Mouse (Mus musculus): ENCODE data around the gene Vmn2r96.
"Not testable (repeated sequence)": the region's sequence is repeated elsewhere in the genome, so short reads cannot be mapped to it uniquely, and the experiment has no call there.

Gene Vmn2r96

GRCm38 (mm10) chr17:18572851-18573250 lies at the start of gene Vmn2r96:
Vmn2r96 (plus strand) TSS chr17:18573151.
- not testable (repeated sequence) for DNase-seq (ENCODE audit: low spot score)

DNA sequence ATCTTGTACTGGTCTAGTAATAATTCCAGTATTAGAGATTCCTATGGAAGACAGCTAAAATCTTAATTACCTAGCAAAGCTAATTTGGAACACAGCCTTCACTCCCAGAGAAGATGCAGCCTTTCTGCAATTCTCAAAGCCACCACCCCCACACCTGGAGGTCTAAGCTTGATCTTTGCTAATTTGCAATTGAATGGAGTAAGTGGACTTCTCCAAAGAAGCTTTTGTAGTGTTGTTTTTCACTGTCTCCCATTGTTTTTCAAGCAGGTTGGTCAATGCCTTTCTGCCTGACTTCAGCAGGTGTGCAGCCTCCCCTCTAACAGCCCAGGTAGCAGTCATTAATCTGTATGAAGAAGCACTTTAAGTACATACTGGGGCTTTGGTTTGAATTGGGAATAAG lies 49.6 kb upstream of the Vmn2r96 start:
- DNase-seq (ENCODE audit: low spot score), result no peak

GRCm38 (mm10) chr17:18523991-18524390 lies 49.0 kb upstream of the Vmn2r96 start:
- no peak for DNase-seq (ENCODE audit: low spot score)

DNA sequence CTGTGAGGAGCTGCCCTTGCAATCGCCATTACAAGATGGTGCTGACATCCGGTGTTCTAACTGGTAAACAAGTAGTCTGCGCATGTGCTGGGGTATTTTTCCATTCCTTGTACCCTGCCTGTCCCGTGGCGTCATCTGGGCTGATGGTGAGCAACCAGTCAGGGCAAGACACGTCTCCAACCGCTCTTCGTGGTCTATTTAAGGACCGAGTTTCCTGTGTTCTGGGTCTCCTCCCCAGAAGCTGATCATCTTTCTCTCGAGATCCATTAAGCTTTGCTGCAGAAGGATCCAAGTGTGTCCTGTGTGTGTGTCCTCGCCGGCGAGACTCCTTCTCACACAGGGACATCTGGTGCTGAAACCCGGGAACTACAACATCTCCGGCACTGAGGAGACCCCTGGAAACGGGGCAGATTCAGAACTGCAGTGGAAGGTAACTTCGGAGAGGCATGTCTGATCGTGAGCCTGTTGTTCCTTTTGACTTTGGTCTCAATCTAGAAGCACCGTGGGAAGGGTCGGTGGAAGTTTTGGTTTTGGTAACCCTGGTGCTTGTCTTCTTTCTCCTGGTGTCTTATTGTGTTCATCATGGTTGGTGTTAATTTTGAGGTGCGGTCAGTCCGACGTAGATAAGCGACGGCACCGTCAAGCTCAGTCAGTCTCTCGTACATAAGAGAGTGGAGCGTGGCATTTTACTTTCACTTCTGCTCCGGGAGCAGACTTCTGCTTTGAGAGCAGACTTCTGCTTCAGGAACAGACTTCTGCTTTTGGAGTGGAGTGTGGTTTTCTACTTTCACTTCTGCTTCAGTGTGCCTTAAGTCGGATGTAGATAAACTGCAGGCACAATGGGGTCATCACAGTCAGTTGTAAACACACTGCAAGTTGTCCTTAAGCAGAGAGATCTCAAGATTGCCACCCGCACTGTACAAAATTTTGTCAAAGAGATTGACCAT lies 14.5 kb upstream of the Vmn2r96 start:
- DNase-seq (ENCODE audit: low spot score), result not testable (repeated sequence)

DNA sequence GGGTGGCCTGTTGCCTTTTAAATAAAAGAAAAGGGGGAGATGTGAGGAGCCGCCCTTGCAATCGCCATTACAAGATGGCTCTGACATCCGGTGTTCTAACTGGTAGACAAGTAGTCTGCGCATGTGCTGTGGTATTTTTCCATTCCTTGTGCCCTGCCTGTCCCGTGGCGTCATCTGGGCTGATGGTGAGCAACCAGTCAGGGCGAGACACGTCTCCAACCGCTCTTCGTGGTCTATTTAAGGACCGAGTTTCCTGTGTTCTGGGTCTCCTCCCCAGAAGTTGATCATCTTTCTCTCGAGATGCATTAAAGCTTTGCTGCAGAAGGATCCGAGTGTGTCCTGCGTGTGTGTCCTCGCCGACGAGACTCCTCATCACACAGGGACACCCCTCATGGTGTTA lies 6.8 kb upstream of the Vmn2r96 start:
- not testable (repeated sequence) for DNase-seq (ENCODE audit: low spot score)

DNA sequence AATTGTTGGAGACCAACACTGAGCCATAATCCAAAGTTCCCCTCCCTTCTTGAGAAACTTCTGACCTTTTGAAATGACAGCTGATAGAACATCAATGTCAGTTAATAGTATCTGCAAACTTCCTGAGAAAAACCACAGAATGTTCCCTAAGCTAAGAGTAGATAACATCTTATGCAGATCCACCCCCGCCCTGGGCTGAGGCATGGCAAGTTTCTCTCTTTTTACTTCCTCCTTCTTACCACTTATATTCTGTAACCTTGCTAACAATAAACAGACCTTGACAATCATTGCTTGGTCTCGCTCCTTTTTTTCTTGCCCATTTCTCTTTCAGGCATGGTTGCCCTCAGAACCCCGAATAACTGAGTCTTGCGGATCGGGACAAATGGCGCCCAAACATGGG lies 42.2 kb downstream of the Vmn2r96 start:
- DNase-seq (ENCODE audit: low spot score), result not testable (repeated sequence)

- DNase-seq (ENCODE audit: low spot score), result no peak
Measured at GRCm38 (mm10) chr17:18626532-18626931, 53.6 kb downstream of the Vmn2r96 start.
